Mouse (Mus musculus) forelimb bud, embryonic 11.5 days (tissue): ENCODE data around the gene Nes.

Experiments
- DNase-seq: peaks from one replicate; pipeline ENCODE4 v3.0.0-alpha.2; 2012; ENCODE audit warnings: low read depth, low spot score

The Nes gene

GRCm38 (mm10) chr3:87949955-87950515, 20.8 kb upstream of the Nes start:
- no peak for DNase-seq

- no peak for DNase-seq
Observed at GRCm38 (mm10) chr3:87951946-87952345, 18.9 kb upstream of the Nes start.

GRCm38 (mm10) chr3:87952440-87952839, 18.4 kb upstream of the Nes start:
- no peak for DNase-seq

- no peak for DNase-seq
Observed at GRCm38 (mm10) chr3:87958056-87958455, 12.8 kb upstream of the Nes start.

DNA sequence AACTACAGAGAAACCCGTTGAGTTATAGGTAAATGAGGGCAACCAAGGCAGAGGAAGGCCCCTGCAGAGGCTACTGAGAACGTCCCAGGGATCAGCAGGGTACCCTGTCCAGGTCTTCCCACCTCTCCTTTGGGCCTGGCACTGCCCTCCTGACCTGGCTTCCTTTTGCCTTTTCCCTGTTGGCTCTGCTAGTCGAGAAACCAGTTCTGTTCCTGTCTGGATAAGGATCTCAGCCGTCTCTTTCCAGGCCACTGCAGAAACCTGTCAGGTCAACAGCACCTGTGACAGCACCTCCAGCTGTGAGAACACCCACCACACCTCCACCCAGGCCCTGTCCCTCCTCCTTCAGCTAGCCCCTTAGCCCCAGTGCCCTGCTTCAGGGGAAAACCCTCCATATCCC, 12.4 kb upstream of the Nes start:
- no peak for DNase-seq

DNA sequence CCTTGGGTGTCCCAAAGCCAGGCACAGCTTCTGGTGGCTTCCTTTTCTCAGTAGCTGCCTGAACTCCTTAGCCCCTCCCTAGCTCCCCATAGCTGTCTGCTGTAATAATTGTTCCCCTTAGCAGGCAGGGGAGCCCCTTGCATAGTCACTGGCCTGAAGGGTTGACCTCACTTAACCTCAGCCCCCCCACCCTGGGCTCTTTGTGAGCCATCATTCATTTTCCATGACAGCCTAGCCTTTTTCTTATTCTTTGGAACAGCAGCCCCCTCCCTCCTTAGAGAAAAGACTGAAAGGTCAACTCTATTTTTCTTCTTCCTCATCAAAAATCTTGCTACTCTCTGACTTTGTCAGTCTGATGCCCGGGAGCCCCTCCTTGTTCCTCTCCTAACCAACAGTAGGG, 11.9 kb upstream of the Nes start:
- no peak for DNase-seq

- DNase-seq: no peak
Observed at GRCm38 (mm10) chr3:87959371-87959770, 11.5 kb upstream of the Nes start.

GRCm38 (mm10) chr3:87960191-87960585, 10.7 kb upstream of the Nes start:
- DNase-seq: no peak

DNA sequence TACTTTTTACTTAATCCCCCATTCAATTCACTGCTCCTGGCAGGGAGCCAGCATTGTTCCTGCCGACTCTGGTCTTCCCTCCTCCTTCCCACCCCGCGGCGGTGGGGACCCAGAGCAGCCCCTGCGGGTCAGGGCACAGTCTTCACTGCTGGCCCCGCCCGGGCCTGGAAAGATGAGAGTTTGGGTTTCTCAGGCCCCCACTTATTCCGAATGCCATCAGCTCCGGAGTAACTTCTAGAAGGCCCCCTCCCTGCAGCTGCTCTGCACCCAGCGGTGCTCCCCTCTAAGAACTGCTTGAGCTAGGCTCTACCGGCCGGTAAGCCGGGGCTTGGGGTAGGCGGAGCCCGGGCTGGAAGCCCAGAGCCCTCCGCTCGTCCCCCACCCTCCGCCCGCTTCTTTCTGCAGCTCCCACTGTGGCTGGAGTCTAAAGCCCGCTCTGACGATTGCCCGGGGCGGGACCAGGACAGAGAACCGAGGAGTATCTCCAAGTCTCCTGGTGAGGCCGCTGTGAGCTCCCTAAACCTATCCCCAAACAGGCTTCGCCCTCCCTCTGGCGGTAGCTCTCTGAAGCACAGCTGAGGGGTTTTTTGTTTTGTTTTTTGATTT, 10.2 kb upstream of the Nes start:
- peak; percentile 96 for DNase-seq

GRCm38 (mm10) chr3:87970184-87970938, 517 bp upstream of the Nes start:
- DNase-seq: peak; percentile 82

DNA sequence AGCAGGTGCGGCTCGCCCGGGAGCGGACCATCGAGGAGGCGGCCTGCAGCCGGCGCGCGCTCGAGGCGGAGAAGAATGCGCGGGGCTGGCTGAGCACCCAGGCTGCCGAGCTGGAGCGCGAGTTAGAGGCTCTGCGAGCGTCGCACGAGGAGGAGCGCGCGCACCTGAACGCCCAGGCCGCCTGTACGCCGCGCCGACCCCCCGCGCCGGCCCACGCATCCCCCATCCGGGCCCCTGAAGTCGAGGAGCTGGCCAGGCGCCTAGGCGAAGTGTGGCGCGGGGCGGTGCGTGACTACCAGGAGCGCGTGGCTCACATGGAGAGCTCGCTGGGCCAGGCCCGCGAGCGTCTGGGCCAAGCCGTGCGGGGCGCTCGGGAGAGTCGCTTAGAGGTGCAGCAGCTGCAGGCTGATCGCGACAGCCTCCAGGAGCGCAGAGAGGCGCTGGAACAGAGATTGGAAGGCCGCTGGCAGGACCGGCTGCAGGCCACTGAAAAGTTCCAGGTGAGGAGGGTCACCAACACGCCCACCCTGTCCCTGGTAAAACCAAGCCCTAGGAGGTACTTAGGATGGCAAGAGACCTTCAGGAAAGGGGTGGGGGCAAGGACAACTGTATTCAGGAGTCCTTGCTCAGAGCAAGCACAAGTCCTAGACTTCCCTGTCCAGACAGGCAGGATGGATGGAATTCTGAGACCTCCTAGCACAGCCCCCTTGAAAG, 768 bp downstream of the Nes start:
- DNase-seq: no peak

DNA sequence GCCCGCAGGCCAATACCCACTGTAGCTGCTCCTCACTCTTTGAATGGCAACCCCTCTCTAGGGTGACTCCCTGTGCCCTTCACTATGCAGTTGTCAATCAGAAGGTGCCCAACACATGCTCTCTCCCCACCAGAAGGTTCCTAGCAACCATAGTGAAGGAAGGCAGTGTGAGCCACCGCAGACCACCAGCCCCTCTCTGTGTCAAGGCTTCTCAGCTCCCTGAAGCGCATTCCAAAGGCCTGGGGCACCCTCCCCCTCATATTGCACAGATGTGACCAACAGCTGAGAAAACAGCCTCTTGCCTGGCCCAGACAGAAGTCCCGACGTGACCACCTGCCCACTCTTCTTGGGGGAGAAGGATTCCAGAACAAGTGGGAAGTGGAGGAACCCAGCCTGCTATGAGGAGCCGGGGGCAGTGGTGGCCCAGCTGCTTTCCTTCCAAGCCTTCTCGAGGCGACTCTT, 1.4 kb downstream of the Nes start:
- DNase-seq: no peak

GRCm38 (mm10) chr3:87972776-87973175, 1.9 kb downstream of the Nes start:
- DNase-seq: no peak

- no peak for DNase-seq
Observed at GRCm38 (mm10) chr3:87973593-87974380, 2.9 kb downstream of the Nes start.

DNA sequence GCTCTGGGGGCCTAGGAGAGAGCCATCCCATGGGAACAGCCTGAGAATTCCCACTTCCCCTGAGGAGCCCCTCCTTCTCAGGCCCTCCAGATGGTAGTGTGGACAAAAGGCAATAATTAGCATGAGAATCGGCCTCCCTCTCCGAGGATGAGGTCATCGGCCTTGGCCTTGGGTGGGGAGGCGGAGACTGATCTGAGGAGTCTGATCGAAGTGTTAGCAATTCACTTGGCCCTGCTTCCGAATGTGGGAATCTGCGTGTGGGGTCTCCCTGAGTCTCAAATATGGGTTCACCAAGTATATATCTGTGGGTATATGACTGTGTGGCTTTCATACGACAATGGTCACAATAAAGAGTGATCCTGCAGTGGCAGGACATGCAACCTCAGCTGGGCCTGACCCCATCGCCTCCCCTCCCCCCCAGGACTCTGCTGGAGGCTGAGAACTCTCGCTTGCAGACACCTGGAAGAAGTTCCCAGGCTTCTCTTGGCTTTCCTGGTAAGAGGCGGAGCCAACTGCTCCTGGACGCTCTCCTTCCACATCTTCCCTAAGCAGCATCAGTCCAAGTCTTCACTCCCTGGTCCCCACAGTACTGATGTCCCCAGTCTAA, 3.6 kb downstream of the Nes start:
- DNase-seq: no peak

DNA sequence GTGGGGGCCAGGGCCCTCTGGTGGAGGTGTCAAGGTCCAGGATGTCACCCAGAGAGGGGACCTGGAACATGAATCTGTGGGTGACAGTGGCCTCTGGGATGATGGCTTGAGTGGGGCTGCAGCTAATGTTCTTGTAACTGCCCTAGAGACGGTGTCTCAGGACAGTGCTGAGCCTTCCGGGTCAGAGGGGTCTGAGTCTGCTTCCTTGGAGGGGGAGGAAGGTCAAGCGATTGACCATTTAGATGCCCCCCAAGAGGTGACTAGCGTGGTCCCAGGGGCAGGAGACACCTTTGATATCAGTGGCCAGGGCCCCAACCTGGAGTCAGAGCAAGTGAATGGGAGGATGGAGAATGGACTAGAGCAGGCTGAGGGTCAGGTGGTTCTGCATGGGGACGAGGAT, 8.6 kb downstream of the Nes start:
- DNase-seq: no peak

GRCm38 (mm10) chr3:87980085-87980484, 9.2 kb downstream of the Nes start:
- no peak for DNase-seq

DNA sequence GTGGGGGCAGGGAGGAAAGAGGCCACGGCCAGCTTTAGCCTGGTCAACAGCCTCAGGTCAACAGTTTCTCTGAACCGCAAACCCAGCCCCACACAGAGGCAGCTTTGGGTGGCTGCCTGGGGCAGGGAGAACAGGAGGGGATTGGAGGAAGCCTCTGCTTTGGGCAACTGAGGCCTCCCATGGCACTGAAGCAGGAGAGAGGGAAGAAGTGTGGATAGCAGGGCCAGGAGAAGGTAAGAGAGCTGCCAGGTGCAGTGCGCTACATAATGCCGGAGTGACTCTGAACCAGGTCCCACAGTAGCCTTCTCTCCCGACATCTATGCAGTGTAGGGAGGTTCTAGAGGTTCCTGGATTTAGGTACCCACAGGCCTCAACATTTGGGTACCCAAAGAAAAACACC, 9.8 kb downstream of the Nes start:
- DNase-seq: no peak

DNA sequence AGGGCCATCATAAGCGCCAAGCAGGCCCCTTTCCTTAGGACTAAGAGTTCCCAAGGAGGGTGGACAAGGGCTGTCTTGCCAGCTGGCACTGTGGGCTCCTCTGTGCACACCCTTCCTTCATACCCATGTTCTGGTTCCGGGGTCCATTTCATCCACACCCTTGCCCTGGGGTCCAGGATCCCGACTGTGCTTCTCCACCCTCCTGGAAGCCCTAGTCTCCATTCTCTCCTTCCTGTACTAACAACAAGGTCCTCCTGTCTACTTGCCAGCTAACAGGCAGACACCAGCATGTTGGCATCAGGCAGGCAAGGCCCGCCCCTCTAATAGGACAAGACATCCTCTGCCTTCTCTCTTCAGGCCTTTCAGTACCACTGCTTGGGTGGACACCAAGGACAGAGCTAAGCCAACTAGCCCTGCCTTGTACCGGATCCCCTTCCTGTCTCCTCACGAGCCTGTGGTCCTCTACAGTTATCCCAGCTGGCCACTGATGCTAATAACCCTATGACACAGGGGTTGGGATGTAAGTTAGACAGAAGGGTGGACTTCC, 10.4 kb downstream of the Nes start:
- no peak for DNase-seq

- DNase-seq: no peak
Observed at GRCm38 (mm10) chr3:87981894-87982835, 11.3 kb downstream of the Nes start.
